Mouse (Mus musculus) small intestine, adult 2 months (tissue): ENCODE measurements at regions not wholly inside any gene's neighbourhood (a gene's known extent, or its start where the extent isn't known, plus 50 kb on each side); places are given as distances from the start of the nearest gene placed in this dataset.

Source experiments
- CTCF ChIP-seq: fragments of 200-500 bp; IDR thresholded peaks from 2 replicates; pipeline ENCODE4 v1.5.1; 2012; ENCODE audit warnings: low read depth, mild to moderate bottlenecking, control low read depth, inconsistent platforms, low read length, moderate library complexity, mixed read lengths; ENCODE audit not compliant: insufficient replicate concordance, insufficient read length; ENCODE audit errors: extremely low read depth
- POLR2A ChIP-seq: fragments of 200-500 bp; IDR thresholded peaks from 2 replicates; pipeline ENCODE4 v1.6.1; 2012; ENCODE audit warnings: low read depth, mild to moderate bottlenecking, control low read depth, inconsistent platforms, low read length, moderate library complexity

GRCm38 (mm10) chr11:31601499-31601898, 70.2 kb downstream of the Bod1 start:
- TF ChIP-seq POLR2A (no peak), CTCF (no peak)
